In the genomic region with DNA sequence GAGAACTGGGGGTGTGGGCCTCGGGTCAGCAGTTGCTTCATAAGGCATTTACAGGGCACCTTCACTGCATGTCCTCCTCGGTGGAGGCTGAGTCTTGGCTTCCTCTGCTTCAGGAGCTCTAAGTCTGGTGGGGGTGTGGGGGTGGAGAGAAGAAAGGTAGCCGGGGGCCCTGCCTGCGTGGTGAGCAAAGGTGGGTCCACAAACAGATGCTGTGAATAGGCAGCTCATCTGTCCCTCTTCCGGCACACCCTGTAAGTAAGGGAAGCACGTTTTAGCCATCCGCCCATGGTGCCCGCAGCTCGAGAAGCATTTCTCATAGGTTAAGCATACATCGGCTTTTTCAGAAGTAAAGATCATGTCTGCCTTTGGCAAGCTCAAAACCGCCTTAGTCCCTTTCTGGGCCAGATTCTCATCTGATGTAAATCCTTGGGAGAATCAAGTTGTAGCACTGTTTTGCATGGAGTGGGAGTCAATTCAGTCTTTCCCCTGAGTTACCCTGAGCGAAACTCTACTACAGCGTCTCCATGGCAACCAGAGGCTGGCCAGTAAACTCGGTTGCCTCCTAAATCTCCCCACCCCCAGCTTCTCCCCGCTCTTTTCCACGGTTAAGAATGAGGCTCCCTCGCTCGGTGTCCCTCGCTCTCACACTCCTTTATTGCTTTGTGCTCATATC, we compare ENCODE assay signal across 9 mouse cellular contexts.
A peak's percentile ranks its signal among the peaks of the same experiment; 100 is the strongest.
DNase-seq lines count a peak whose midpoint lies in the region; ATAC-seq lines count a peak whose summit lies in the region.
"Had no signal": no experiment of that assay in that cellular context is flagged by ENCODE, and none has a peak within 500 bp of the region (broad histone marks: within the 10 kb centered on the region; RNA-seq: fewer than 3 reads in every experiment).

No protein-coding gene starts in this region.

- H3K4me2 ChIP-seq in liver, embryonic 11.5 days, result peak overlapping the region; percentile 13; the same call in 1 of the 2 replicates
- no peak overlapping the region for H3K4me2 ChIP-seq in embryonic facial prominence, embryonic 11.5 days (ENCODE audit: low read depth, low read length)
- H3K4me2 ChIP-seq in hindbrain, embryonic 14.5 days (replicated peaks), result peak overlapping the region; percentile 40
- no peak overlapping the region for H3K4me2 ChIP-seq in stomach, embryonic 16.5 days (ENCODE audit: low read depth, low read length)
- H3K4me2 ChIP-seq: stomach, embryonic 15.5 days had no signal

- H3K4me3 ChIP-seq in liver, embryonic 11.5 days (ENCODE audit: low read depth, low read length), result no peak overlapping the region
- no peak overlapping the region for H3K4me3 ChIP-seq in embryonic facial prominence, embryonic 11.5 days (ENCODE audit: low read depth, low read length)
- no peak overlapping the region for H3K4me3 ChIP-seq in hindbrain, embryonic 14.5 days (replicated peaks; ENCODE audit: low read length)
- H3K4me3 ChIP-seq in stomach, embryonic 16.5 days (replicated peaks; ENCODE audit: low read length), result no peak overlapping the region
- H3K4me3 ChIP-seq: stomach, embryonic 15.5 days had no signal

- no peak overlapping the region for H3K9ac ChIP-seq in liver, embryonic 11.5 days (ENCODE audit: low read depth, low read length)
- H3K9ac ChIP-seq in embryonic facial prominence, embryonic 11.5 days (replicated peaks; ENCODE audit: low read length), result no peak overlapping the region
- no peak overlapping the region for H3K9ac ChIP-seq in hindbrain, embryonic 14.5 days
- H3K9ac ChIP-seq in stomach, embryonic 16.5 days (ENCODE audit: low read length), result no peak overlapping the region
- H3K9ac ChIP-seq: stomach, embryonic 15.5 days had no signal

- H3K4me1 ChIP-seq in liver, embryonic 11.5 days (replicated peaks; ENCODE audit: control insufficient read depth, insufficient read depth, low read length), result no peaks in the 10 kb centered on the region
- H3K4me1 ChIP-seq in embryonic facial prominence, embryonic 11.5 days (ENCODE audit: control insufficient read depth, insufficient read depth, low read length), result no peaks in the 10 kb centered on the region
- peaks cover 21% of the 10 kb centered on the region for H3K4me1 ChIP-seq in hindbrain, embryonic 14.5 days (replicated peaks; ENCODE audit: control insufficient read depth, insufficient read depth, low read length)
- peaks cover 25% of the 10 kb centered on the region for H3K4me1 ChIP-seq in stomach, embryonic 16.5 days (ENCODE audit: control insufficient read depth, insufficient read depth, low read length)

- WGBS in liver, embryonic 11.5 days, result 46% methylated on average over 19 of the region's 19 CpGs
- 32% methylated on average over 19 of the region's 19 CpGs for WGBS in embryonic facial prominence, embryonic 11.5 days
- WGBS in hindbrain, embryonic 14.5 days, result 22% methylated on average over 19 of the region's 19 CpGs
- 37% methylated on average over 19 of the region's 19 CpGs for WGBS in stomach, embryonic 16.5 days

- H3K27me3 ChIP-seq in liver, embryonic 11.5 days (replicated peaks; ENCODE audit: control insufficient read depth, insufficient read depth, low read length), result peaks cover 2% of the 10 kb centered on the region; the same call in 1 of the 2 replicates
- no peaks in the 10 kb centered on the region for H3K27me3 ChIP-seq in embryonic facial prominence, embryonic 11.5 days (ENCODE audit: control insufficient read depth, insufficient read depth, low read length)
- no peaks in the 10 kb centered on the region for H3K27me3 ChIP-seq in hindbrain, embryonic 14.5 days (ENCODE audit: control insufficient read depth, insufficient read depth, low read length)
- H3K27me3 ChIP-seq in stomach, embryonic 16.5 days (ENCODE audit: control insufficient read depth, insufficient read depth, low read length), result no peaks in the 10 kb centered on the region
- H3K27me3 ChIP-seq: stomach, embryonic 15.5 days had no signal

- no peaks in the 10 kb centered on the region for H3K36me3 ChIP-seq in liver, embryonic 11.5 days (ENCODE audit: control insufficient read depth, insufficient read depth, low read length)
- no peaks in the 10 kb centered on the region; the same call in 1 of the 2 replicates for H3K36me3 ChIP-seq in embryonic facial prominence, embryonic 11.5 days (replicated peaks; ENCODE audit: control insufficient read depth, insufficient read depth, low read depth, low read length)
- H3K36me3 ChIP-seq in hindbrain, embryonic 14.5 days (replicated peaks; ENCODE audit: control insufficient read depth, insufficient read depth), result peaks cover 7% of the 10 kb centered on the region; the same call in 1 of the 2 replicates
- H3K36me3 ChIP-seq in stomach, embryonic 16.5 days (ENCODE audit: control insufficient read depth, insufficient read depth, low read length), result 0 out of 2 replicates have a peak, but pooled peaks cover 5% of the 10 kb centered on the region
- H3K36me3 ChIP-seq: stomach, embryonic 15.5 days had no signal

- no peaks in the 10 kb centered on the region for H3K9me3 ChIP-seq in liver, embryonic 11.5 days (ENCODE audit: control insufficient read depth, low read length)
- H3K9me3 ChIP-seq in embryonic facial prominence, embryonic 11.5 days (replicated peaks; ENCODE audit: control insufficient read depth, low read length), result no peaks in the 10 kb centered on the region
- no peaks in the 10 kb centered on the region for H3K9me3 ChIP-seq in hindbrain, embryonic 14.5 days (ENCODE audit: control insufficient read depth, low read length)
- no peaks in the 10 kb centered on the region for H3K9me3 ChIP-seq in stomach, embryonic 16.5 days (replicated peaks; ENCODE audit: control insufficient read depth, low read length)
- H3K9me3 ChIP-seq: stomach, embryonic 15.5 days had no signal

- ATAC-seq in liver, embryonic 11.5 days (replicated peaks; ENCODE audit: low FRiP score), result no peak
- ATAC-seq in embryonic facial prominence, embryonic 11.5 days (replicated peaks; ENCODE audit: insufficient number of reproducible peaks, low FRiP score, low TSS enrichment, low read depth), result peak; percentile 38; the same call in 1 of the 2 replicates
- ATAC-seq in hindbrain, embryonic 14.5 days (ENCODE audit: low FRiP score), result peak; percentile 68; the same call in 1 of the 2 replicates
- peak; percentile 19; the same call in 1 of the 2 replicates for ATAC-seq in stomach, embryonic 16.5 days (ENCODE audit: insufficient read depth, low FRiP score)

- no peak overlapping the region for H3K27ac ChIP-seq in liver, embryonic 11.5 days (ENCODE audit: low read depth, low read length)
- H3K27ac ChIP-seq in embryonic facial prominence, embryonic 11.5 days (replicated peaks; ENCODE audit: low read depth, low read length), result no peak overlapping the region
- H3K27ac ChIP-seq in hindbrain, embryonic 14.5 days, result peak overlapping the region; percentile 44
- peak overlapping the region; percentile 74 for H3K27ac ChIP-seq in stomach, embryonic 16.5 days (ENCODE audit: low read length)
- H3K27ac ChIP-seq: stomach, embryonic 15.5 days had no signal

- DNase-seq in liver, embryonic 11.5 days (ENCODE audit: low spot score), result no peak
- DNase-seq in liver, result no peak
- DNase-seq in embryonic facial prominence, embryonic 11.5 days (ENCODE audit: low spot score), result peak; percentile 83
- peak; percentile 81 for DNase-seq in hindbrain, embryonic 14.5 days (ENCODE audit: low spot score)
- peak; percentile 33 for DNase-seq in lung, postnatal 36 days
- no peak for DNase-seq in spleen, postnatal 10 days (ENCODE audit: low spot score in 2 of 2)
- no peak for DNase-seq in thymus, adult 18-20 months

Comparison
In these comparisons a context has a peak if more than half of its experiments do, and no peak if none do; other contexts are left out.
1. DNase-seq: peak in embryonic facial prominence, embryonic 11.5 days (single experiment), hindbrain, embryonic 14.5 days (single experiment) and lung, postnatal 36 days (single experiment); none in liver, embryonic 11.5 days (single experiment), liver (single experiment), spleen, postnatal 10 days (0 of 2) and thymus, adult 18-20 months (0 of 2).
2. H3K27ac ChIP-seq: peak in hindbrain, embryonic 14.5 days (single experiment) and stomach, embryonic 16.5 days (single experiment); none in liver, embryonic 11.5 days (single experiment) and embryonic facial prominence, embryonic 11.5 days (single experiment).
3. H3K4me2 ChIP-seq: peak in liver, embryonic 11.5 days (single experiment) and hindbrain, embryonic 14.5 days (single experiment); none in embryonic facial prominence, embryonic 11.5 days (single experiment) and stomach, embryonic 16.5 days (single experiment).